Mouse (Mus musculus) ES-Bruce4 (cell line): Measurements from ENCODE around the gene Gm3417.
"Not testable (repeated sequence)": the region's sequence is repeated elsewhere in the genome, so short reads cannot be mapped to it uniquely, and the experiment has no call there.

Source experiments
- CTCF ChIP-seq: IDR thresholded peaks from one replicate; pipeline ENCODE4 v1.8.1; 2011; ENCODE audit warnings: low read depth, low read length
- POLR2A ChIP-seq: IDR thresholded peaks from one replicate; pipeline ENCODE4 v1.8.1; 2011; ENCODE audit warnings: low read length; ENCODE audit not compliant: insufficient read depth

DNA sequence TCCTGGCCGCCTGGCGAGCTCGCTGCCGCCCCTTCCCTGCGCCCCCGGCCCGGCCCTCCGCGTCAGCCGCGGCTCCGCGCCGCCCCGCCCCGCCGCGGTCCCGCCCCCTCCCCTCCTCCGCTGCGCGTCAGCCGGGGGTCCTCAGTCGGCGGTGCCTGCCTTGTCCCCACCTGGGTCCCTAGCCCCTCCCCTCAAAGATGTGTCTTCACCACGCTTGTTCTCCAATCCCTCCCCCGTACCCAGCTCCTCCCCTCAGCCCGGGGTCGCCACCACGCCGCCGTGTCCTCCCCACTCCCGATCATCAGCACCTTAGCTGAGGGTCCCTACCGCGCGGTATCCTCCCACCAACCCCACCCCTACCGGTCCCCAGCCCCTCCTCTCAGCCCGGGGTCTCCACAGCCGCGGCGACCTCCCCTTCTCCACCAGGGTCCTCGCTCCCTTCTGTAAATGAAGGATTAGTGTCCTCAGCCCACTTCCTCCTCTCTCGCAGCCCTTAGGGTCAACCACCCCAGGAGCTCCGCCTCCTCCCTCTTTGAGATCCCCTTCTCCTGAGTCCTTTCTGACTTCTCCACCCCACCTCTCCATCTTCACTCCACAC, 16.9 kb downstream of the Gm3417 start:
- not testable (repeated sequence) for TF ChIP-seq CTCF, POLR2A
